Mouse (Mus musculus) heart, postnatal 0 days (tissue): ENCODE measurements around the gene Cd7. TPM values are rescaled to one million over a fixed set of nuclear protein-coding genes. Genes with fewer than 3 reads are reported as not detected.
"Not testable (repeated sequence)": the region's sequence is repeated elsewhere in the genome, so short reads cannot be mapped to it uniquely, and the experiment has no call there.

Experiments used
- ATAC-seq: fragments of 200-750 bp; cut with Nextera tagmentation; 2 replicates; pipeline ENCODE4 v1.8.0; 2017; ENCODE audit warnings: low read depth, moderate number of reproducible peaks, moderate library complexity; ENCODE audit not compliant: insufficient read depth
- DNase-seq: peaks from one replicate; pipeline ENCODE4 v3.0.0-alpha.2; 2016; ENCODE audit warnings: low spot score
- H3K27ac ChIP-seq: fragments of 300-500 bp; sonication (generic); 2 replicates; pipeline ENCODE4 v1.5.1; 2014; ENCODE audit warnings: low read depth, mild to moderate bottlenecking
- H3K27me3 ChIP-seq: fragments of 300-500 bp; sonication (generic); 2 replicates; pipeline ENCODE4 v1.6.1; 2014; ENCODE audit warnings: low read length, mixed read lengths; ENCODE audit not compliant: control insufficient read depth, insufficient read depth
- H3K36me3 ChIP-seq: fragments of 300-500 bp; sonication (generic); replicated peaks from 2 replicates; pipeline ENCODE4 v1.6.1; 2014; ENCODE audit warnings: low read length, mixed read lengths; ENCODE audit not compliant: control insufficient read depth, insufficient read depth
- H3K4me1 ChIP-seq: fragments of 300-500 bp; sonication (generic); 2 replicates; pipeline ENCODE4 v1.6.1; 2014; ENCODE audit warnings: antibody characterized with exemption; ENCODE audit not compliant: control insufficient read depth, insufficient read depth
- H3K4me2 ChIP-seq: fragments of 300-500 bp; sonication (generic); 2 replicates; pipeline ENCODE4 v1.6.1; 2014; ENCODE audit warnings: low read depth, mild to moderate bottlenecking, low read length, moderate library complexity
- H3K4me3 ChIP-seq: fragments of 300-500 bp; sonication (generic); 2 replicates; pipeline ENCODE4 v1.5.1; 2014; ENCODE audit warnings: low read depth, low read length
- H3K9ac ChIP-seq: fragments of 300-500 bp; sonication (generic); replicated peaks from 2 replicates; pipeline ENCODE4 v1.6.1; 2014; ENCODE audit warnings: low read depth, low read length, mixed read lengths
- H3K9me3 ChIP-seq: fragments of 300-500 bp; sonication (generic); replicated peaks from 2 replicates; pipeline ENCODE4 v1.6.1; 2016; ENCODE audit warnings: low read length; ENCODE audit not compliant: control insufficient read depth
- CTCF ChIP-seq: IDR thresholded peaks from 2 replicates; pipeline ENCODE4 v1.5.1; 2016; ENCODE audit warnings: antibody characterized with exemption, control low read depth, low read depth
- EP300 ChIP-seq: IDR thresholded peaks from 2 replicates; pipeline ENCODE4 v1.6.1; 2016; ENCODE audit warnings: antibody characterized with exemption, low read depth
- WGBS: fragments of 180-500 bp; shearing (Covaris S2); extraction: QIAGEN DNeasy Blood & Tissue Kit; methylation state at CpG from one replicate; pipeline ENCODE4 v1.1.7; 2014; 5-methylcytosine and 5-hydroxymethylcytosine counted together
- polyA plus RNA-seq: library from polyadenylated mRNA; unstranded; fragments of >200 nt; fragmentation: Nextera tagmentation; extraction: Ambion mirVana; gene quantifications from 2 replicates; pipeline ENCODE4 v1.2.1, GENCODE M21; 2015
- total RNA-seq: library from RNA; depleted of rRNA; stranded (reverse); fragments of >200 nt; gene quantifications from 2 replicates; pipeline ENCODE4 v1.2.3, GENCODE M21; 2014; ENCODE audit warnings: low replicate concordance

Gene Cd7
- total and polyA plus RNA-seq, 2 experiments from 2014 or later = not detected

DNA sequence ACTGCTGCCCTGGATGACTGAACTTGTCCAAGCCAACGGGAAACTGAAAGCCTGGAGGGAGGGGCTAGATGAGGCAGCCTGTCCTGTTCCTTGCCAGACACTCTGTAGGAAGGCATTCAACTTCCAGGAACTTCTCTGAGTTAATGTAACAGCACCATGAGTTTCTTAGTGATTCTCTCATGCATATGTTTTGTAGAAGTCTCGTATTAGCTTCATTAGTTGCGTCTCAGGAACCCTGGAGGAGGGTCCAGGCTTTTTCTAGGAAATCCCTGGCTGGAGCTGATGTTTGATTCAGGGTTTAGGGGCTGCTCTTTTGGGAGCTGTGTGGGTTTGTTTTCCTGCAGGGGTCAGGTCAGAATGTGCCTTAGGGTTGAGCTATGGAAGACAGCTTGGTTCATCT, 41.9 kb upstream of the Cd7 start, which contains the start of gene Sectm1a:
TSS of gene Sectm1a (minus strand) at position 101 of the 400 bp plus-strand sequence.
- no peak within 1 kb of the TSS for H3K27ac ChIP-seq
- no peak within 1 kb of the TSS for H3K4me3 ChIP-seq
- TF ChIP-seq CTCF = no peak
- no peak for TF ChIP-seq EP300
- H3K4me2 ChIP-seq = no peak within 1 kb of the TSS
- H3K9ac ChIP-seq = no peak within 1 kb of the TSS
- no peaks in the 10 kb centered on the region for H3K36me3 ChIP-seq
- H3K9me3 ChIP-seq = 0 out of 2 replicates have a peak, but pooled peaks cover 4% of the 10 kb centered on the region
- no peaks in the 10 kb centered on the region for H3K27me3 ChIP-seq
- no peak for ATAC-seq
- no peak for DNase-seq
- H3K4me1 ChIP-seq = no peaks in the 10 kb centered on the region
- WGBS = 61% methylated on average over 3 of the region's 3 CpGs

DNA sequence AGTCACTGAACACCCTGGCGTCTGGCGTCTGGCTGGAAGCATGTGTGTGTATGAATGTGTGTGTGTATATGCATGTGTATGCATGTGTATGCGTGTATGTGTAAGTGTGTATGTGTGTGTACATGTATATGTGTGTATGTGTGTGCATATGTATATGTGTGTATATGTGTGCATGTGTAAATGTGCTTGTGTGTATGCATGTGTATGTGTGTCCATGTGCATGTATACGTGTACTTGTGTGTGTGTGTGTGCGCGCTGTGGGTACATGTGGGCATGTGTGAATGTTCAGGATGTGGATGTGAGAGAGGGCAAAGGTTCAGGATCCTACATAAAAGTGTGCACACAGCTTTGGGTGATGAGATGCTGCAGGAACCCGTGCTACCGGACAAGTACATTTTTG, 41.1 kb upstream of the Cd7 start:
- H3K4me1 ChIP-seq = no peaks in the 10 kb centered on the region
- H3K27ac ChIP-seq = no peak overlapping the region
- DNase-seq (no peak), ATAC-seq (no peak)
- TF ChIP-seq EP300 (no peak), CTCF (no peak)
- no peaks in the 10 kb centered on the region for H3K36me3 ChIP-seq
- 95% methylated on average over 8 of the region's 8 CpGs for WGBS
- H3K27me3 ChIP-seq = no peaks in the 10 kb centered on the region
- no peak overlapping the region for H3K9ac ChIP-seq
- 0 out of 2 replicates have a peak, but pooled peaks cover 4% of the 10 kb centered on the region for H3K9me3 ChIP-seq
- no peak overlapping the region for H3K4me3 ChIP-seq
- no peak overlapping the region for H3K4me2 ChIP-seq

DNA sequence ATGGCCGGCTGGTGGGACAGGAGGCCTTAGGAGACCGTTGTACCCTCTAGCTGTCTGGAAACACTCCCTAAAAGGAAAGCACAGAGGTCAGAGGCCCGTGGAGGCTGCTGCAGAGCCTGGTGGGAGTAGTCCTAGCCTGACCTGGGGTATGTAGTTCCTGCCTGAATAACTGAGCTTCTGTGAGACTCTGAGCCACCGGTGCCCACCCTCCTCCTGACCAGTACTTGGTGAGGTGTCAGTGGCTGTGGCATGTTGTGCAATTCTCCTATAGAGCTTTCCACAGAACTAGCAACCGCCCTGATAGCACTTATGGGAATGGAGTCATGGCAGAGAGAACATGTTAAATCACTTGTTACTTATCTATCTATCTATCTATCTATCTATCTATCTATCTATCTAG, 36.4 kb upstream of the Cd7 start:
- H3K27ac ChIP-seq = no peak overlapping the region
- H3K9ac ChIP-seq = no peak overlapping the region
- H3K36me3 ChIP-seq = no peaks in the 10 kb centered on the region
- ATAC-seq = no peak
- no peaks in the 10 kb centered on the region for H3K27me3 ChIP-seq
- DNase-seq = no peak
- H3K4me3 ChIP-seq = no peak overlapping the region
- no peaks in the 10 kb centered on the region for H3K4me1 ChIP-seq
- H3K9me3 ChIP-seq = 0 out of 2 replicates have a peak, but pooled peaks cover 4% of the 10 kb centered on the region
- WGBS = 56% methylated on average over 5 of the region's 5 CpGs
- H3K4me2 ChIP-seq = no peak overlapping the region
- TF ChIP-seq EP300 (no peak), CTCF (no peak)

DNA sequence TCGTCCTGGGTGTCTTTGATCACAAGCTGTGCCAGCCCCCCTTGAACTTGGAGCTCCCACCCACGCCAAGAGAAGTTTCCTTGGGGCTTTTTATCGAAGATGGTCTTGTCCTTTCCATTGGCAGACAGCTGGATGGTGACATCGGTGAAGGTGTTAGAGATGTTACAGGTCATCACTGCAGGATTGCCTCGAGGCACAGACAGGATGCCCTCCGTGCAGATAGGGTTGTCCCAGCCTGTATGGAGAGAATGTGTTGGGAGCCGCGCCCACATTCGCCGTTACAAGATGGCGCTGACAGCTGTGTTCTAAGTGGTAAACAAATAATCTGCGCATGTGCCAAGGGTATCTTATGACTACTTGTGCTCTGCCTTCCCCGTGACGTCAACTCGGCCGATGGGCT, 30.4 kb upstream of the Cd7 start:
- not testable (repeated sequence) for ATAC-seq, H3K4me1 ChIP-seq, H3K4me2 ChIP-seq, H3K9ac ChIP-seq, H3K27me3 ChIP-seq, H3K27ac ChIP-seq, H3K9me3 ChIP-seq, H3K36me3 ChIP-seq, H3K4me3 ChIP-seq, DNase-seq
- 81% methylated on average over 11 of the region's 16 CpGs for WGBS

DNA sequence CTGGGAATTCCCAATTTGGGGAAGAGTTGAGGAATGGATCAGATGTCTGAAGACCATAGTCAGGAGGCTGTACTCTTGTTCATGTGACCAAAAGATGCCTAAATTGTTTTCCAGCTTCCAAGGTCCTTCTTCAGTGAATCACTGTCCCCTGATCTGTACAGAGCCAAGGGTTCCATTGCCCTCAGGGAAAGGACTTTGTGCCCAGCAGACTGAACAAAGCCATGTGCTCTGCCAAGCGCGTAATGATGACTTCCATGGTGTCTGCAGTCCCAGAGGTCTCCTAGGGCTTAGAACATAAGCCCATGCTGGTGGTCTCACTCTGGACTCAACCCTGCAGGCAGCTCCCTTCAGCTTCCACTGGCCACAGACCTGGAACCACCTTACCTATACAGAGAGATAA, 28.7 kb upstream of the Cd7 start:
- no peak for ATAC-seq
- 86% methylated on average over 2 of the region's 2 CpGs for WGBS

DNA sequence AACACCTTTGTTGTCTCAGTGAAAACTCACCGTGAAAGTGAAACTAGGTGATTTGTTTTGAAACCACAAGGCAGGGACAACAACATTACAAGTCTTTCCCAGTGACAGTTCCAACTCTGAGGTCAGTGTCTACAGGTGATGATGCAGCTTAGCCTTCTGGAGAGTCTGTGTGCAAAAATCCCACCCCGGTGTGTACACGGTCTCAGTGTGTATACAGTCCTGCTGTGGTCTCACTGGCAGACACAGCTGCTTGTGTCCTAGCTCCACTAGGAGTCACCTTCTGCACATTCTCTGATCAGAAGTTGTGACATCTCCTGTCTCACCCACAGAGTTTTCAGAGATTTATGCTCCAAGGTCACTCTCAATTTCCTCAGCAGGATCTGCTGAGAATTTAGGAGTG, 25.0 kb upstream of the Cd7 start:
- DNase-seq = peak; percentile 22
- Histone ChIP-seq H3K4me3 (no peak overlapping the region), H3K36me3 (no peaks in the 10 kb centered on the region), H3K27ac (no peak overlapping the region), H3K9ac (no peak overlapping the region), H3K9me3 (no peaks in the 10 kb centered on the region), H3K4me2 (no peak overlapping the region), H3K27me3 (peaks cover 5% of the 10 kb centered on the region; the same call in 1 of the 2 replicates), H3K4me1 (peaks cover 4% of the 10 kb centered on the region; the same call in 1 of the 2 replicates)
- no peak for TF ChIP-seq EP300
- TF ChIP-seq CTCF = peak; percentile 47; the same call in 1 of the 2 replicates
- no peak for ATAC-seq
- WGBS = 79% methylated on average over 3 of the region's 3 CpGs

More for the DNA sequence above, 28.7 kb upstream of the Cd7 start:
- Histone ChIP-seq H3K4me1 (no peaks in the 10 kb centered on the region), H3K4me2 (no peak overlapping the region), H3K27me3 (no peaks in the 10 kb centered on the region), H3K9ac (no peak overlapping the region), H3K36me3 (no peaks in the 10 kb centered on the region), H3K4me3 (no peak overlapping the region), H3K27ac (no peak overlapping the region), H3K9me3 (no peaks in the 10 kb centered on the region)
- no peak for DNase-seq
- TF ChIP-seq CTCF (no peak), EP300 (no peak)
